Mouse (Mus musculus) NIH3T3 (cell line): ENCODE data around the gene Slc17a8.
"Not testable (repeated sequence)": the region's sequence is repeated elsewhere in the genome, so short reads cannot be mapped to it uniquely, and the experiment has no call there.

ENCODE experiments used
- DNase-seq: peaks from one replicate; pipeline ENCODE4 v3.0.0-alpha.2; 2012; ENCODE audit warnings: low read depth

Slc17a8 gene

GRCm38 (mm10) chr10:89589877-89590276 is 31.2 kb downstream of the Slc17a8 start:
- no peak for DNase-seq

GRCm38 (mm10) chr10:89588708-89589107 is 32.3 kb downstream of the Slc17a8 start:
- no peak for DNase-seq

- DNase-seq: no peak
Observed at GRCm38 (mm10) chr10:89584709-89585108, 36.3 kb downstream of the Slc17a8 start.

- DNase-seq: no peak
Observed at GRCm38 (mm10) chr10:89578801-89579200, 42.3 kb downstream of the Slc17a8 start.

GRCm38 (mm10) chr10:89577666-89578065 is 43.4 kb downstream of the Slc17a8 start:
- no peak for DNase-seq

GRCm38 (mm10) chr10:89573421-89573820 is 47.6 kb downstream of the Slc17a8 start:
- DNase-seq: no peak

GRCm38 (mm10) chr10:89572946-89573345 is 48.1 kb downstream of the Slc17a8 start:
- DNase-seq: no peak

- DNase-seq: no peak
Observed at GRCm38 (mm10) chr10:89567391-89567790, 53.7 kb downstream of the Slc17a8 start.

- DNase-seq: no peak
Observed at GRCm38 (mm10) chr10:89565301-89566022, 55.6 kb downstream of the Slc17a8 start.

- no peak for DNase-seq
Observed at GRCm38 (mm10) chr10:89562113-89562512, 58.9 kb downstream of the Slc17a8 start.

GRCm38 (mm10) chr10:89559351-89559750 is 61.7 kb downstream of the Slc17a8 start:
- no peak for DNase-seq

- DNase-seq: not testable (repeated sequence)
Observed at GRCm38 (mm10) chr10:89554885-89555284, 66.2 kb downstream of the Slc17a8 start.

- not testable (repeated sequence) for DNase-seq
Observed at GRCm38 (mm10) chr10:89553855-89554254, 67.2 kb downstream of the Slc17a8 start.

- no peak for DNase-seq
Observed at GRCm38 (mm10) chr10:89553015-89553414, 68.0 kb downstream of the Slc17a8 start.

GRCm38 (mm10) chr10:89551657-89552056 is 69.4 kb downstream of the Slc17a8 start:
- DNase-seq: peak; percentile 27

- DNase-seq: no peak
Observed at GRCm38 (mm10) chr10:89548028-89548427, 73.0 kb downstream of the Slc17a8 start.

- DNase-seq: no peak
Observed at GRCm38 (mm10) chr10:89546989-89547388, 74.1 kb downstream of the Slc17a8 start.

GRCm38 (mm10) chr10:89543867-89544266 is 77.2 kb downstream of the Slc17a8 start:
- DNase-seq: no peak

- no peak for DNase-seq
Observed at GRCm38 (mm10) chr10:89542321-89542720, 78.7 kb downstream of the Slc17a8 start.

- peak; percentile 73 for DNase-seq
Observed at GRCm38 (mm10) chr10:89532929-89533727, 87.9 kb downstream of the Slc17a8 start, which contains the start of gene Nr1h4. TSS of gene Nr1h4 (minus strand) at chr10:89533585.

GRCm38 (mm10) chr10:89532451-89532850 is 88.6 kb downstream of the Slc17a8 start:
- DNase-seq: no peak

- peak; percentile 40 for DNase-seq
Observed at GRCm38 (mm10) chr10:89531976-89532375, 89.1 kb downstream of the Slc17a8 start.

GRCm38 (mm10) chr10:89531194-89531634 is 89.8 kb downstream of the Slc17a8 start:
- peak; percentile 90 for DNase-seq
